Mouse (Mus musculus) midbrain, postnatal 0 days (tissue): ENCODE measurements around the gene 1110012L19Rik. TPM values are rescaled to one million over a fixed set of nuclear protein-coding genes. Genes with fewer than 3 reads are reported as not detected.
"Not testable (repeated sequence)": the region's sequence is repeated elsewhere in the genome, so short reads cannot be mapped to it uniquely, and the experiment has no call there.

Experiments
- ATAC-seq: fragments of 200-750 bp; cut with Nextera tagmentation; 2 replicates; pipeline ENCODE4 v1.8.0; 2017; ENCODE audit warnings: moderate number of reproducible peaks, mild to moderate bottlenecking, moderate TSS enrichment, moderate library complexity; ENCODE audit not compliant: low FRiP score
- DNase-seq: peaks from one replicate; pipeline ENCODE4 v3.0.0-alpha.2; 2015; ENCODE audit warnings: low spot score
- H3K27ac ChIP-seq: fragments of 300-500 bp; sonication (generic); 2 replicates; pipeline ENCODE4 v1.5.1; 2014; ENCODE audit warnings: low read depth, mild to moderate bottlenecking, low read length, mixed read lengths
- H3K27me3 ChIP-seq: fragments of 300-500 bp; sonication (generic); 2 replicates; pipeline ENCODE4 v1.6.1; 2014; ENCODE audit warnings: low read length, control low read depth, mixed read lengths; ENCODE audit not compliant: insufficient read depth
- H3K36me3 ChIP-seq: fragments of 300-500 bp; sonication (generic); 2 replicates; pipeline ENCODE4 v1.6.1; 2014; ENCODE audit warnings: low read length, control low read depth, mixed read lengths; ENCODE audit not compliant: insufficient read depth
- H3K4me1 ChIP-seq: fragments of 300-500 bp; sonication (generic); 2 replicates; pipeline ENCODE4 v1.6.1; 2014; ENCODE audit warnings: mild to moderate bottlenecking, control low read depth, antibody characterized with exemption, low read length, mixed read lengths; ENCODE audit not compliant: insufficient read depth
- H3K4me2 ChIP-seq: fragments of 300-500 bp; sonication (generic); 2 replicates; pipeline ENCODE4 v1.6.1; 2014; ENCODE audit warnings: low read depth, mild to moderate bottlenecking, low read length, mixed read lengths; ENCODE audit not compliant: poor library complexity, severe bottlenecking
- H3K4me3 ChIP-seq: fragments of 300-500 bp; sonication (generic); 2 replicates; pipeline ENCODE4 v1.5.1; 2014; ENCODE audit warnings: low read depth, mild to moderate bottlenecking, low read length, moderate library complexity
- H3K9ac ChIP-seq: fragments of 300-500 bp; sonication (generic); replicated peaks from 2 replicates; pipeline ENCODE4 v1.6.1; 2014; ENCODE audit warnings: mild to moderate bottlenecking, low read length, moderate library complexity, mixed read lengths; ENCODE audit not compliant: poor library complexity, severe bottlenecking
- H3K9me3 ChIP-seq: fragments of 300-500 bp; sonication (generic); 2 replicates; pipeline ENCODE4 v1.6.1; 2016; ENCODE audit warnings: low read length, control low read depth
- CTCF ChIP-seq: IDR thresholded peaks from 2 replicates; pipeline ENCODE4 v1.5.1; 2016; ENCODE audit warnings: antibody characterized with exemption, mild to moderate bottlenecking
- WGBS: fragments of 180-500 bp; shearing (Covaris S2); extraction: QIAGEN DNeasy Blood & Tissue Kit; methylation state at CpG from one replicate; pipeline ENCODE4 v1.1.7; 2014; 5-methylcytosine and 5-hydroxymethylcytosine counted together
- polyA plus RNA-seq: library from polyadenylated mRNA; unstranded; fragments of >200 nt; fragmentation: Nextera tagmentation; extraction: Ambion mirVana; gene quantifications from 2 replicates; pipeline ENCODE4 v1.2.1, GENCODE M21; 2015
- total RNA-seq: library from RNA; depleted of rRNA; stranded (reverse); fragments of >200 nt; gene quantifications from 2 replicates; pipeline ENCODE4 v1.2.3, GENCODE M21; 2014; rRNA removed

Gene 1110012L19Rik
- total and polyA plus RNA-seq, 2 experiments from 2014 or later, result 20.2 to 44.6 TPM

- peak; percentile 65 for ATAC-seq
- H3K4me3 ChIP-seq, H3K9me3 ChIP-seq, H3K27ac ChIP-seq, H3K27me3 ChIP-seq, DNase-seq, H3K9ac ChIP-seq, H3K4me2 ChIP-seq, H3K4me1 ChIP-seq, H3K36me3 ChIP-seq: not testable (repeated sequence)
- 65% methylated on average over 5 of the region's 6 CpGs for WGBS
- TF ChIP-seq CTCF, result peak; percentile 37
These were observed 11.1 kb upstream of the 1110012L19Rik start for GRCm38 (mm10) chrX:70374469-70375110.

GRCm38 (mm10) chrX:70384917-70385275 lies 781 bp upstream of the 1110012L19Rik start:
- no peak for TF ChIP-seq CTCF
- no peak for DNase-seq
- H3K4me2 ChIP-seq, result peak overlapping the region; percentile 54
- no peaks in the 10 kb centered on the region for H3K27me3 ChIP-seq
- no peaks in the 10 kb centered on the region for H3K36me3 ChIP-seq
- H3K27ac ChIP-seq, result peak overlapping the region; percentile 75; the same call in 1 of the 2 replicates
- H3K9ac ChIP-seq, result peak overlapping the region; percentile 46; the same call in 1 of the 2 replicates
- peak overlapping the region; percentile 43 for H3K4me3 ChIP-seq
- H3K4me1 ChIP-seq, result no peaks in the 10 kb centered on the region
- H3K9me3 ChIP-seq, result no peaks in the 10 kb centered on the region
- peak; percentile 41 for ATAC-seq
- 51% methylated on average over 3 of the region's 3 CpGs for WGBS

- Histone ChIP-seq H3K9me3 (no peaks in the 10 kb centered on the region), H3K4me1 (no peaks in the 10 kb centered on the region), H3K9ac (peak overlapping the region; percentile 57), H3K36me3 (no peaks in the 10 kb centered on the region), H3K27me3 (no peaks in the 10 kb centered on the region), H3K4me2 (peak overlapping the region; percentile 54), H3K27ac (peak overlapping the region; percentile 75), H3K4me3 (peak overlapping the region; percentile 43)
- 17% methylated on average over 11 of the region's 11 CpGs for WGBS
- TF ChIP-seq CTCF, result no peak
- no peak for DNase-seq
- ATAC-seq, result peak; percentile 52; the same call in 1 of the 2 replicates
These were observed 280 bp downstream of the 1110012L19Rik start for GRCm38 (mm10) chrX:70385962-70386351.

- not testable (repeated sequence) for H3K4me1 ChIP-seq, H3K9me3 ChIP-seq, H3K27me3 ChIP-seq, H3K9ac ChIP-seq, DNase-seq, H3K4me2 ChIP-seq, ATAC-seq, H3K36me3 ChIP-seq, H3K4me3 ChIP-seq, H3K27ac ChIP-seq
These were observed 7.0 kb downstream of the 1110012L19Rik start for GRCm38 (mm10) chrX:70392636-70393035.

GRCm38 (mm10) chrX:70425473-70425872 lies 39.8 kb downstream of the 1110012L19Rik start:
- H3K4me3 ChIP-seq, H3K9ac ChIP-seq, DNase-seq, H3K27ac ChIP-seq, H3K4me1 ChIP-seq, H3K36me3 ChIP-seq, H3K9me3 ChIP-seq, ATAC-seq, H3K4me2 ChIP-seq, H3K27me3 ChIP-seq: not testable (repeated sequence)
- WGBS, result 81% methylated on average over 3 of the region's 3 CpGs

Other genes starting within 250 kb of the 1110012L19Rik start
- 153 and 189 TPM in 2 replicates for gene Ids, start 20.8 kb upstream of the 1110012L19Rik start, total RNA-seq
- gene Ids, start 20.8 kb upstream of the 1110012L19Rik start, polyA plus RNA-seq, result 20.8 and 25.1 TPM in 2 replicates
- gene Tmem185a, start 91.3 kb downstream of the 1110012L19Rik start, total RNA-seq, result 32.8 and 36.5 TPM in 2 replicates
- 38.9 and 39.3 TPM in 2 replicates for gene Tmem185a, start 91.3 kb downstream of the 1110012L19Rik start, polyA plus RNA-seq